Mouse (Mus musculus) lung, adult 18-20 months (tissue): ENCODE data around the gene Hoxd9.

Source experiments
- DNase-seq, 2 experiments: peaks; one replicate each; pipeline ENCODE4 v3.0.0; 2022; ENCODE audit warnings: mixed read lengths in 2 of 2

The Hoxd9 gene

DNA sequence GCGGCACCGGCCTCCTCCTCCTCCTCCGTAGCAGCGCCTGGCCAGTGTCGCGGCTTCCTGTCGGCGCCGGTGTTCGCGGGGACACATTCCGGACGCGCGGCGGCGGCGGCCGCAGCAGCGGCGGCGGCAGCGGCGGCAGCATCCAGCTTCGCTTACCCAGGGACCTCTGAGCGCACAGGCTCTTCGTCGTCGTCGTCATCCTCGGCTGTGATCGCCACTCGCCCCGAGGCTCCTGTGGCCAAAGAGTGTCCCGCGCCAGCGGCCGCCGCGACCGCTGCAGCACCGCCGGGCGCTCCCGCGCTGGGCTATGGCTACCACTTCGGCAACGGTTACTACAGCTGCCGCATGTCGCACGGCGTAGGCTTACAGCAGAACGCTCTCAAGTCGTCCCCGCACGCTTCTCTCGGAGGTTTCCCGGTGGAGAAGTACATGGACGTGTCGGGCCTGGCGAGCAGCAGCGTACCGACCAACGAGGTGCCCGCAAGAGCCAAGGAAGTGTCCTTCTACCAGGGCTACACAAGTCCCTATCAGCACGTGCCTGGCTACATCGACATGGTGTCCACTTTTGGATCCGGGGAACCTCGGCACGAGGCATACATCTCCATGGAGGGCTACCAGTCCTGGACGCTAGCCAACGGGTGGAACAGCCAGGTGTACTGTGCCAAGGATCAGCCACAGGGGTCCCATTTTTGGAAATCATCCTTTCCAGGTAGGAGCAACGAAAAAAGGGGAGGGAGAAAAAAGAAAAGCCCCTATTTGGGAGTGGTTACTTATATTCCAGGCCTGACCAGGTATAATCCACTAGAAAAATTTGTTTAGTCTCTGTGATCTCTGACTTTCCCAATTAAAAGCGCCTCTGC, 28.9 kb upstream of the Hoxd9 start:
- no peak for DNase-seq

DNA sequence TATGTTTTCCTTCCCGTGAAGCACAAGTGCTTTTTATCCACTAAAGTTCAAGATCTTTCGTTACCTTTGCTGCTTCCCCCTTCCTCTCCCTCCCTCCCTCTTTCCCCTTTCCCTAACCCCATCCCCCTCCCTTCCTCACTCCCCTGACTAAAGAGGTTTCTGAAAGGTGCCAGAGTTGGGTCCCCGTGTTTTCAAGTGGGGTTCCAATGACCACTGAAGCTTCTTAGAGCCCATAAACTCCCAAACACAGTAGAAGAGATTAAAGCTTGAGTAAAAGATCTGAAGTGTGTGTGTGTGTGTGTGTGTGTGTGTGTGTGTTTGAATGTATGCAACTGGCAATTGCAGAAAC, 28.3 kb upstream of the Hoxd9 start:
- no peak for DNase-seq

GRCm38 (mm10) chr2:74669650-74670235, 27.8 kb upstream of the Hoxd9 start:
- no peak for DNase-seq

DNA sequence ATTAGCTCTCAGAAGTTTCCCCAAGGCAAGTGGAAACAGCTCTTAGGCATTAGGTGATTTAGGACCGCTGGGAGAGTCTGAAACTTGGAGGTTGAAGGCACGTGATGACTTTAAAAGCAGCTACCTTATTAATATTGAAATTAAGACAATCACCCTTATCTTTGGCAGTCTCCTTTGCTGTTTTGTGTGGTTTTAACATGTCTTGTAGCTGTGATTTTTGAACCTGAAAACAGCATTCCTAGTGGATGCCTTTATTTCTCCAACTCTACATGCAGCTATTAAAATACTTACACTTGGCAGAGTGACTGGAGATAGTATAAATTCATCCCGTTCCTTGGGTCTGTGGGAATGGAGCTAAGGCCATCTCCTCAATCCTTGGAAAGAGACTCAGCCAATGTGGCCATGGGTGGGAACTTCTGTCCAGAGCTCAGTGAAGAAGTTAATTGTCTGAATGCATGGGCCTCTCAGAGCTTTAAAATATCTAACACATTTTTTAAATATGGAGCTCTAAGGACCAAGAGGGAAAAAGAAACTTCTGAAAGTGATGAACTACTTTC, 26.8 kb upstream of the Hoxd9 start:
- no peak for DNase-seq

GRCm38 (mm10) chr2:74671847-74672246, 25.7 kb upstream of the Hoxd9 start:
- DNase-seq = no peak

GRCm38 (mm10) chr2:74672481-74673362, 24.8 kb upstream of the Hoxd9 start:
- peak in 1 of 2 experiments; percentile 30 for DNase-seq

- DNase-seq = no peak
These were observed 23.6 kb upstream of the Hoxd9 start for GRCm38 (mm10) chr2:74673835-74674425.

DNA sequence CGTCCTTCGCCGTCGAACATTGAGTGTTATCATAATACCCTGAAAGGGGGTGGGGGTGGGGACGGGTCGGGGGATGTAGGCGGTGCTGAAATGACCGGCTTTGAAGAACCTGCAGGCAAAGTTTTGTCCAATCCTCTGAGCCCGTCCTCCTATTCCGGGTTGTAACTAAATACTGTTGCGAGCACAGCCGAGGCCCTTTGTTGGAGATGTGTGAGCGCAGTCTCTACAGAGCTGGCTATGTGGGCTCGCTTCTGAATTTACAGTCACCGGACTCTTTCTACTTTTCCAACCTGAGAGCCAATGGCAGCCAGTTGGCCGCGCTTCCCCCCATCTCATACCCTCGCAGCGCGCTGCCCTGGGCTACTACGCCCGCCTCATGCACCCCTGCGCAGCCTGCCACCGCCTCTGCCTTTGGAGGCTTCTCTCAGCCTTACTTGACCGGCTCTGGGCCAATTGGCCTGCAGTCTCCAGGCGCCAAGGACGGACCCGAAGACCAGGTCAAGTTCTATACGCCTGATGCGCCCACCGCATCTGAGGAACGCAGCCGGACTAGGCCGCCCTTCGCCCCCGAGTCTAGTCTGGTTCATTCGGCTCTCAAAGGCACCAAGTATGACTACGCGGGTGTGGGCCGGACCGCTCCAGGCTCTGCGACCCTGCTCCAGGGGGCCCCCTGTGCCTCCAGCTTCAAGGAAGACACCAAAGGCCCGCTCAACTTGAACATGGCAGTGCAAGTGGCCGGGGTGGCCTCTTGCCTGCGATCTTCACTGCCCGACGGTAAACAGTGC, 22.5 kb upstream of the Hoxd9 start, which contains the start of gene Hoxd12:
Gene Hoxd12 (plus strand): TSS at position 133 of the 785 bp plus-strand sequence.
- DNase-seq = no peak

DNA sequence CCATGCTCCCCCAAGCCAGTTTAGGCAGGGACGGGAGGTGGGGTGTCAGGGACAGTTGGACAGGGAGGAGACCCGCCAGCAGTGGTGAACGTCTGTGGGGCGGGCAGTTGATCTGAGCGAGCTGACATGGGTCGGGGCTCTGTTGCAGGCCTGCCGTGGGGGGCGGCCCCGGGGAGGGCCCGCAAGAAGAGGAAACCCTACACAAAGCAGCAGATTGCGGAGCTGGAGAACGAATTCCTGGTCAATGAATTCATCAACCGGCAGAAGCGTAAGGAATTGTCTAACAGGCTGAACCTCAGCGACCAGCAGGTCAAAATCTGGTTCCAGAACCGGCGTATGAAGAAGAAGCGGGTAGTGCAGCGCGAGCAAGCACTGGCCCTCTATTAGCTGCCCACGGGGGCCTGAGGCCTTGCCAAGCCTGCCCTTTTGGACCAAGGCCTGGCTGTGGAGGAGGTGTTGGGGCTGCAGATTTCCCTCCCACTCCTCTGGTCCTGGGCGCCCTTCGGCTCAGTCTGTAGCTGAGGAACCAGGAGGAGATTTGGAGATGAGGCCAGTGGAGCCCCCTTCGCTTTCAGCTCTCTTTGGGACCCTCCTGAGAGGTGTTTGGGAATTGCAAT, 21.8 kb upstream of the Hoxd9 start:
- DNase-seq = no peak

- DNase-seq = no peak
These were observed 21.0 kb upstream of the Hoxd9 start for GRCm38 (mm10) chr2:74676376-74677052.

DNA sequence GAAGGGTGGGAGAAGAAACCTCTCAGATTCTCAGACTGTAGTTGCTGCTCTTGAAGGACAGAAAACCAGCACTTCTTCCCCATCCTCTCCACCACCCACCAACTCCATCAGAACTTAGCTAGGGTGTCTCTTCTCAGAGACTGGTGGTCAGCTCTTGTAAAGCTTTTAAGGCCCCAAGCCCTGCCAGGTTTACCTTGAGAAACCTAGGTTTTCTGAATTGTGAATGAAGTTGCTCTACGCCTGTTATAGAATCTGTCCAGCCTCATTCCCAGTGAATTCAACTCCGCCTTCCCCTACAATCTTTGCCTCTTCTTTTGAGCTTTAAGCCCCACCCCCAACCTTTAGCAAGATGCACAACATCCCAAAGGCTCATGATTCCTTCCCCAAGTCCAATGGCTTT, 20.4 kb upstream of the Hoxd9 start:
- DNase-seq = no peak

DNA sequence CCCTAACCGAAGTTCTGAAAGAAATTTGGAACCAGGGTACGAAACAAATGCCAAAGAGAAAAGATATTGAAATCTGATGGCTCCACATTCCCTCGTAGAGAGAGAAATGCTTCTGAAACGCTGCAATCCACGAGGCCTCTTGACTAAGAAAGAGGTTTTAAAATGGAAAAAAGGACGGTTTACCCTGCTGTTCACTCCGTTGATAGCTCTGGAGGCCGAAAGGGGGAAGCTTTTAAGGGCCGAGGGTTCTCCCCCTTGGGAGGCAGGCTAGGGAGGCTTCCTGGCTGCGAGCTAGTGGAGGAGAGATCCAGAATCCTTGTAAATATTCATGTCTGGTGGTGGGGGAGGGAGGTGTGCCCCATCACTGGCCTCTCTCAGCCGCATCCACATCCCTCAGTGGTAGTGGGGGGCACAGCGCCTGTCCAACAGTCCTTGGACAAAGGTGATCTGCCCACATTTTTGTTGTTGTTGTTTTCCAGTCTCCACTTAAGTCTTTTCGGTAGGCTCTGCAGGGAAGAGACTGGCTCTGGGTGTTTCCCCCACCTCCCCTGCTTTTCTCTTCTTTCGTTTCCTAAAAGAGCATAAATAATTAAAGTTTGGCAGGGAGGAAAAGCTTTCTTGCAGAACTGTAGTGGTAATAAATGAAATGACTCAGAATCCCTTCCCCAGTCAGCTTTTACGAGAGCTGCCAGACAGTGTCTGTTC, 18.5 kb upstream of the Hoxd9 start, which contains the start of gene Hoxd11:
Gene Hoxd11 (plus strand): TSS at position 667 of the 705 bp plus-strand sequence.
- no peak for DNase-seq

- DNase-seq = no peak
These were observed 17.9 kb upstream of the Hoxd9 start for GRCm38 (mm10) chr2:74679596-74679971.

- no peak for DNase-seq
These were observed 17.5 kb upstream of the Hoxd9 start for GRCm38 (mm10) chr2:74679980-74680379.

- no peak for DNase-seq
These were observed 16.7 kb upstream of the Hoxd9 start for GRCm38 (mm10) chr2:74680561-74681398.

DNA sequence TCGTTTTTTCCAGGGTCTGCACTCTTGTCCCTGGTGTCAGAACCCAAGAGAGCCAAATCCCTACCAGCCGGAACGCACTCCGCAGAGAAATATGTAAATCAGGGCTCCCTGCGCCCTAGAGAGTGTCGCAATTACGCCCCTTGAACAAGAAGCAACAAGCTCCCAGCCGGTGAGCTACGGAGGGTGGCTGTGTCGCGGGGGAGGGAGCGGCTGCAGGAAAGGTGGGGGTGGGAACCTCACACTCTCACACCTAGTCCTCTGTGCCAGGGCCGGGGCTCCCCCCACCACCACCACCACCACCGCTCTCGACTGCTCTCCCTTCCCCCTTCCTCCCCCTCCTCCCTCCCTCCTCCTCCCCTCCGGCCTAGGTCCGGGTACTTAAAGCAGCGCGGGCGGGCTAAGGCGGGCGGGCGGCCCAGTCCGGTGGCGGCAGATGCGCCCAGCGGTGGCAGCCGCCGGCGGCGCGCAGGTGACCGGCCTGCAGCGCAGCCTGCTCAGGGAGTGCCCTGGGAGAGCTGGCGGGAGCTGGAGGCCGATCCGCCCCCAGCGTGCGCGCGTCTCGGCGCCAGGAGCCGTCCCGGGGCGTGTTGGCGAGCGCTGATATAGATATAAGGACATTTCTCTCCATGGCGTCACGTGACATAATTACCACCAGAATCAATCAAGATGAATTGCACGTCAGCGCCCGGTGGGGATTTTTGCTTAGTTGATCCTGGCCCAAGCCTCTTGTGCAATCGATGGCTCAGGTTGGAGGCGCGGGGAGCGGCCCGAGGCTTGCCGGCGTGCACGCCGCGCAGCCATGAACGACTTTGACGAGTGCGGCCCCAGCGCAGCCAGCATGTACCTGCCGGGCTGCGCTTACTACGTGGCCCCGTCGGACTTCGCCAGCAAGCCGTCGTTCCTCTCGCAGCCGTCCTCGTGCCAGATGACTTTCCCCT, 15.7 kb upstream of the Hoxd9 start:
- DNase-seq = no peak

DNA sequence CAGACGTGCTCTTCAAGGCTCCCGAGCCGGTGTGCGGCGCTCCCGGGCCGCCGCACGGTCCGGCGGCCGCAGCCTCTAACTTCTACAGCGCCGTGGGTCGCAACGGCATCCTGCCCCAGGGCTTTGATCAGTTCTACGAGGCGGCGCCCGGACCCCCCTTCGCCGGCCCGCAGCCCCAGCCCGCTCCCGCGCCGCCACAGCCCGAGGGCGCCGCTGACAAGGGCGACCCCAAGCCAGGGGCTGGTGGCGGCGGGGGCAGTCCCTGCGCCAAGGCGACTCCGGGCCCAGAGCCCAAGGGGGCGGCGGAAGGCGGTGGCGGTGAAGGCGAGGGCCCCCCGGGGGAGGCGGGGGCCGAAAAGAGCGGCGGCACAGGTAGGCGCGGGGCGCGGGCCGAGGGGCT, 14.7 kb upstream of the Hoxd9 start:
- DNase-seq = no peak

GRCm38 (mm10) chr2:74683471-74683951, 14.0 kb upstream of the Hoxd9 start:
- DNase-seq = no peak
